Mouse (Mus musculus): ENCODE results near the gene Ppil4. TPM values are rescaled to one million over a fixed set of nuclear protein-coding genes. Genes with fewer than 3 reads are reported as not detected.

Ppil4 gene
- polyA plus RNA-seq, 1 experiment from 2014 or later, result 38.2 TPM

- no peak for ATAC-seq (ENCODE audit: insufficient read depth, low FRiP score)
- WGBS, result 91% methylated on average over 4 of the region's 4 CpGs
- Histone ChIP-seq H3K36me3 (ENCODE audit: control insufficient read depth, insufficient read depth, low read length) (no peaks in the 10 kb centered on the region), H3K4me2 (ENCODE audit: low read depth, low read length) (no peak overlapping the region), H3K27ac (ENCODE audit: low read length) (no peak overlapping the region), H3K9ac (ENCODE audit: low read length) (no peak overlapping the region), H3K9me3 (replicated peaks; ENCODE audit: control insufficient read depth, low read length) (no peaks in the 10 kb centered on the region), H3K4me1 (ENCODE audit: control insufficient read depth, insufficient read depth, low read length) (no peaks in the 10 kb centered on the region), H3K27me3 (ENCODE audit: control insufficient read depth, insufficient read depth, low read length) (no peaks in the 10 kb centered on the region), H3K4me3 (replicated peaks; ENCODE audit: low read length) (no peak overlapping the region)
Measured at GRCm38 (mm10) chr10:7843181-7843580, 50.5 kb downstream of the Ppil4 start.

DNA sequence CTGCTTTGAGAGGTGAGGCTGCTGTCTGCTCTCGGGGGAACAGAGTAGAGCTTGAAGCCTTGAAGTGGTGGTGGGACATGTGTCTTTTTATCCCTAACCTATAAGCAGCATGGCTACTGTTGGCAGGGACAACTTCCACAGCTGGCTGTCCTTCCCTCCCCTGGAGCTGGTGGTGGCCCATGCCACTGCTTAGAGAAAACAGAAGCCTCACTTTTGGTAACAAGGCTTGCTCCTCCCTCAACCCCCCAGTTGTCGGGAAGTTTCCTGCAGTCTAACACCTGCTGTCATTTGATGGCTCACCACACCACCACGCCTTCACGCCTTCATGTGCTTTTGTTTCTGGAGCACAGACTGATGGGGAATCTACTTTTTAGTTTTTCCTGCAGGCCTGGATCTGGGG, 51.5 kb downstream of the Ppil4 start:
- H3K9ac ChIP-seq (ENCODE audit: low read length), result no peak overlapping the region
- 62% methylated on average over 4 of the region's 4 CpGs for WGBS
- no peak overlapping the region for H3K27ac ChIP-seq (ENCODE audit: low read length)
- ATAC-seq (ENCODE audit: insufficient read depth, low FRiP score), result no peak
- no peaks in the 10 kb centered on the region for H3K4me1 ChIP-seq (ENCODE audit: control insufficient read depth, insufficient read depth, low read length)
- H3K27me3 ChIP-seq (ENCODE audit: control insufficient read depth, insufficient read depth, low read length), result no peaks in the 10 kb centered on the region
- no peaks in the 10 kb centered on the region for H3K36me3 ChIP-seq (ENCODE audit: control insufficient read depth, insufficient read depth, low read length)
- H3K4me3 ChIP-seq (replicated peaks; ENCODE audit: low read length), result no peak overlapping the region
- no peaks in the 10 kb centered on the region for H3K9me3 ChIP-seq (replicated peaks; ENCODE audit: control insufficient read depth, low read length)
- H3K4me2 ChIP-seq (ENCODE audit: low read depth, low read length), result no peak overlapping the region

DNA sequence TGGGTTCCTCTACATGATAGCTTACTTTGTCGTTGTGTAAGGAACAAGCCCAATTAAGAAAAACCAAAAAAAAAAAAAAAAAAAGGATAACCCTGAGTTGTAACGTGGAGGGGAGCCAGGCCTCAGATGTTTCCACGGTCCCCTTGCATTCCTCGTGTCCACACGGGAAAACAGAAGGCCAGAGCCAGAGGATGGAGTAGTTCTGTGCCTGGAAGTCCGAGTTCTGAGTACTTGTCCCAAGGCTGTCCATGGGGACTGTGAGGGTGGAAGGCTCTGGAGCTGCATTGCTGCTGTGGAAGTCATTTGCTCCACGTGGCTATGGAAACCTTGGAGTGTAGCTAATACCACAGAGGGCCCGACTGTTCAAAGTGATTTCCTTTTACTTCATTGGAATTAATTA, 52.4 kb downstream of the Ppil4 start:
- 74% methylated on average over 8 of the region's 8 CpGs for WGBS
- no peak overlapping the region for H3K27ac ChIP-seq (ENCODE audit: low read length)
- H3K4me3 ChIP-seq (replicated peaks; ENCODE audit: low read length), result no peak overlapping the region
- H3K9ac ChIP-seq (ENCODE audit: low read length), result no peak overlapping the region
- H3K9me3 ChIP-seq (replicated peaks; ENCODE audit: control insufficient read depth, low read length), result no peaks in the 10 kb centered on the region
- H3K4me2 ChIP-seq (ENCODE audit: low read depth, low read length), result no peak overlapping the region
- no peaks in the 10 kb centered on the region for H3K36me3 ChIP-seq (ENCODE audit: control insufficient read depth, insufficient read depth, low read length)
- H3K4me1 ChIP-seq (ENCODE audit: control insufficient read depth, insufficient read depth, low read length), result no peaks in the 10 kb centered on the region
- no peak for ATAC-seq (ENCODE audit: insufficient read depth, low FRiP score)
- H3K27me3 ChIP-seq (ENCODE audit: control insufficient read depth, insufficient read depth, low read length), result no peaks in the 10 kb centered on the region

- no peak overlapping the region for H3K4me3 ChIP-seq (replicated peaks; ENCODE audit: low read length)
- no peaks in the 10 kb centered on the region for H3K36me3 ChIP-seq (ENCODE audit: control insufficient read depth, insufficient read depth, low read length)
- WGBS, result 87% methylated on average over 4 of the region's 4 CpGs
- H3K9me3 ChIP-seq (replicated peaks; ENCODE audit: control insufficient read depth, low read length), result no peaks in the 10 kb centered on the region
- H3K9ac ChIP-seq (ENCODE audit: low read length), result no peak overlapping the region
- no peak overlapping the region for H3K27ac ChIP-seq (ENCODE audit: low read length)
- no peaks in the 10 kb centered on the region for H3K27me3 ChIP-seq (ENCODE audit: control insufficient read depth, insufficient read depth, low read length)
- no peak overlapping the region for H3K4me2 ChIP-seq (ENCODE audit: low read depth, low read length)
- H3K4me1 ChIP-seq (ENCODE audit: control insufficient read depth, insufficient read depth, low read length), result no peaks in the 10 kb centered on the region
- no peak for ATAC-seq (ENCODE audit: insufficient read depth, low FRiP score)
Measured at GRCm38 (mm10) chr10:7845991-7846390, 53.3 kb downstream of the Ppil4 start.

GRCm38 (mm10) chr10:7847166-7847605, 54.5 kb downstream of the Ppil4 start:
- no peaks in the 10 kb centered on the region for H3K27me3 ChIP-seq (ENCODE audit: control insufficient read depth, insufficient read depth, low read length)
- no peak overlapping the region for H3K4me2 ChIP-seq (ENCODE audit: low read depth, low read length)
- 69% methylated on average over 2 of the region's 2 CpGs for WGBS
- ATAC-seq (ENCODE audit: insufficient read depth, low FRiP score), result no peak
- H3K36me3 ChIP-seq (ENCODE audit: control insufficient read depth, insufficient read depth, low read length), result no peaks in the 10 kb centered on the region
- no peak overlapping the region for H3K27ac ChIP-seq (ENCODE audit: low read length)
- no peaks in the 10 kb centered on the region for H3K9me3 ChIP-seq (replicated peaks; ENCODE audit: control insufficient read depth, low read length)
- no peak overlapping the region for H3K4me3 ChIP-seq (replicated peaks; ENCODE audit: low read length)
- no peak overlapping the region for H3K9ac ChIP-seq (ENCODE audit: low read length)
- no peaks in the 10 kb centered on the region for H3K4me1 ChIP-seq (ENCODE audit: control insufficient read depth, insufficient read depth, low read length)

GRCm38 (mm10) chr10:7851891-7852290, 59.2 kb downstream of the Ppil4 start:
- Histone ChIP-seq H3K4me1 (ENCODE audit: control insufficient read depth, insufficient read depth, low read length) (no peaks in the 10 kb centered on the region), H3K9ac (ENCODE audit: low read length) (no peak overlapping the region), H3K4me3 (replicated peaks; ENCODE audit: low read length) (no peak overlapping the region), H3K4me2 (ENCODE audit: low read depth, low read length) (no peak overlapping the region), H3K27ac (ENCODE audit: low read length) (no peak overlapping the region), H3K9me3 (replicated peaks; ENCODE audit: control insufficient read depth, low read length) (no peaks in the 10 kb centered on the region), H3K36me3 (ENCODE audit: control insufficient read depth, insufficient read depth, low read length) (no peaks in the 10 kb centered on the region), H3K27me3 (ENCODE audit: control insufficient read depth, insufficient read depth, low read length) (no peaks in the 10 kb centered on the region)
- 65% methylated on average over 3 of the region's 3 CpGs for WGBS
- ATAC-seq (ENCODE audit: insufficient read depth, low FRiP score), result no peak

- no peak overlapping the region for H3K9ac ChIP-seq (ENCODE audit: low read length)
- no peak for ATAC-seq (ENCODE audit: insufficient read depth, low FRiP score)
- 88% methylated on average over 7 of the region's 7 CpGs for WGBS
- H3K36me3 ChIP-seq (ENCODE audit: control insufficient read depth, insufficient read depth, low read length), result no peaks in the 10 kb centered on the region
- H3K4me3 ChIP-seq (replicated peaks; ENCODE audit: low read length), result no peak overlapping the region
- no peaks in the 10 kb centered on the region; the same call in 1 of the 2 replicates for H3K9me3 ChIP-seq (replicated peaks; ENCODE audit: control insufficient read depth, low read length)
- H3K27ac ChIP-seq (ENCODE audit: low read length), result no peak overlapping the region
- H3K27me3 ChIP-seq (ENCODE audit: control insufficient read depth, insufficient read depth, low read length), result no peaks in the 10 kb centered on the region
- no peaks in the 10 kb centered on the region for H3K4me1 ChIP-seq (ENCODE audit: control insufficient read depth, insufficient read depth, low read length)
- no peak overlapping the region for H3K4me2 ChIP-seq (ENCODE audit: low read depth, low read length)
Measured at GRCm38 (mm10) chr10:7860494-7860893, 67.8 kb downstream of the Ppil4 start.

DNA sequence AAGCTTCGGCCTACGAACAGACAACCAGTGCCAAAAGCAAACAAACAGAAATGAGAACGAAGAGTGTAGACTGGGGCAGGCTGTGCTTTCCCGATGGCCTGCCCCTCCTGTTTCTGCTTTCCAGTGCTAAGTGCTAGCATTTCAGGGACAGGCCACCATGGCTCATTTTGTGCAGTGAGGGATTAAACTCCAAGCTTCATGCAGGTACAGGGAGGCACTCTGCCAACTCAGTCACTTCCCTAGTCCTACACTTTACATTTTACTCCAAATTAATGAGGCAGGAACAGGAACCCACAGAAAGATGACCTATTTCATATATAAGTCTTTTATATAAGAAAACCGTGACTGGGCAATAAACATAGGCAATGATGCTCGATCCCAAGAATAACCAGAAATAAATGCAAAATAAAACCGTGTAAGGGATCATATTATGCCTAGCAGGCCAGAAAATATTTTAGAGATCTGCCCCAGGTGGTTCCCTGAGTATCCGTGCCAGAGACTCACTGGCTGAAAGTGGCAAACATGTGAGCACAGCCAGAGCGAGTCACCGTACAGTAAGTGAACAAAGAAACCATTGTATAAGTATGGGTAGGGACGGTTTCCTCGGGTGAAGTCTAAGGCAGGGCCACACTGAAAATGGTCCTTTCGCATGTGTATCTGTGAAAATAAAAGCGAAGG, 68.7 kb downstream of the Ppil4 start:
- no peak overlapping the region for H3K4me2 ChIP-seq (ENCODE audit: low read depth, low read length)
- H3K4me1 ChIP-seq (ENCODE audit: control insufficient read depth, insufficient read depth, low read length), result no peaks in the 10 kb centered on the region
- WGBS, result 80% methylated on average over 14 of the region's 14 CpGs
- ATAC-seq (ENCODE audit: insufficient read depth, low FRiP score), result no peak
- H3K4me3 ChIP-seq (replicated peaks; ENCODE audit: low read length), result no peak overlapping the region
- H3K36me3 ChIP-seq (ENCODE audit: control insufficient read depth, insufficient read depth, low read length), result no peaks in the 10 kb centered on the region
- no peak overlapping the region for H3K27ac ChIP-seq (ENCODE audit: low read length)
- no peak overlapping the region for H3K9ac ChIP-seq (ENCODE audit: low read length)
- no peaks in the 10 kb centered on the region; the same call in 1 of the 2 replicates for H3K9me3 ChIP-seq (replicated peaks; ENCODE audit: control insufficient read depth, low read length)
- H3K27me3 ChIP-seq (ENCODE audit: control insufficient read depth, insufficient read depth, low read length), result no peaks in the 10 kb centered on the region

DNA sequence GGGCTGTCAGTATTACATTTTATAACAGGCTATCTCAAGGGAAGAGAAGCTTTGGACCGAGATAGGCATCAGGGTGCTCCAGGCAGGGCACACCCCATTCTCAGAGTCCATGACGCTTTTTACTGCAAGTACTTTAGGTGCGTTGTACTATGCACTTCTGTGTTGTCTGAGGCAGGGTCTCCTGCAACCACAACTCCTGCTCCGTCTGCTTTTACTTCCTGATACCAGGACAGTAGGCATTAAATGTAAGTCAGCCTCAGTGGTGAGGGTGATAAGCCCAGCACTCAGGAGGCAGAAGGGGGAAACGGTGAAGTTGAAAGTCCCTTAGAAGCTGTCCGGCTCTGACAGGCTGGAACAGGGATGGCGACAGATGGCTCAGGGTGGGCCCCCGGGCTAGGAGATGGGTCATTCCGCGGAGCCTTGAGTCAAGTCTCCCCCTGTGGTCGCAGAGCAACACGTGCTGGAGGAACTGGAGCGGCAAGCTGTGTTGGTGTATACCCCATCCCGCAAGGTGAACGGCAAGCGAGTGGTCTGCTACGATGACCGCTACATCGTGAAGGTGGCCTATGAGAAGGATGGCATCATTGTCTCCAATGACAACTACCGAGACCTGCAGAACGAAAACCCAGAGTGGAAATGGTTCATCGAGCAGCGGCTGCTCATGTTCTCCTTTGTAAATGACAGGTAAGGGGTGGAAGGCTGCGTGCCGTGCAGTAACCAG, 69.4 kb downstream of the Ppil4 start:
- 90% methylated on average over 24 of the region's 25 CpGs for WGBS
- H3K27ac ChIP-seq (ENCODE audit: low read length), result no peak overlapping the region
- H3K9ac ChIP-seq (ENCODE audit: low read length), result no peak overlapping the region
- no peak overlapping the region for H3K4me2 ChIP-seq (ENCODE audit: low read depth, low read length)
- no peak for ATAC-seq (ENCODE audit: insufficient read depth, low FRiP score)
- 0 out of 2 replicates have a peak, but pooled peaks cover under 1% of the 10 kb centered on the region for H3K4me1 ChIP-seq (ENCODE audit: control insufficient read depth, insufficient read depth, low read length)
- H3K36me3 ChIP-seq (ENCODE audit: control insufficient read depth, insufficient read depth, low read length), result no peaks in the 10 kb centered on the region
- H3K4me3 ChIP-seq (replicated peaks; ENCODE audit: low read length), result no peak overlapping the region
- no peaks in the 10 kb centered on the region; the same call in 1 of the 2 replicates for H3K9me3 ChIP-seq (replicated peaks; ENCODE audit: control insufficient read depth, low read length)
- H3K27me3 ChIP-seq (ENCODE audit: control insufficient read depth, insufficient read depth, low read length), result peaks cover 6% of the 10 kb centered on the region

Data from stomach, embryonic 16.5 days (tissue).